Mouse (Mus musculus): ENCODE measurements at regions not wholly inside any gene's neighbourhood (a gene's known extent, or its start where the extent isn't known, plus 50 kb on each side); places are given as distances from the start of the nearest gene placed in this dataset.

DNA sequence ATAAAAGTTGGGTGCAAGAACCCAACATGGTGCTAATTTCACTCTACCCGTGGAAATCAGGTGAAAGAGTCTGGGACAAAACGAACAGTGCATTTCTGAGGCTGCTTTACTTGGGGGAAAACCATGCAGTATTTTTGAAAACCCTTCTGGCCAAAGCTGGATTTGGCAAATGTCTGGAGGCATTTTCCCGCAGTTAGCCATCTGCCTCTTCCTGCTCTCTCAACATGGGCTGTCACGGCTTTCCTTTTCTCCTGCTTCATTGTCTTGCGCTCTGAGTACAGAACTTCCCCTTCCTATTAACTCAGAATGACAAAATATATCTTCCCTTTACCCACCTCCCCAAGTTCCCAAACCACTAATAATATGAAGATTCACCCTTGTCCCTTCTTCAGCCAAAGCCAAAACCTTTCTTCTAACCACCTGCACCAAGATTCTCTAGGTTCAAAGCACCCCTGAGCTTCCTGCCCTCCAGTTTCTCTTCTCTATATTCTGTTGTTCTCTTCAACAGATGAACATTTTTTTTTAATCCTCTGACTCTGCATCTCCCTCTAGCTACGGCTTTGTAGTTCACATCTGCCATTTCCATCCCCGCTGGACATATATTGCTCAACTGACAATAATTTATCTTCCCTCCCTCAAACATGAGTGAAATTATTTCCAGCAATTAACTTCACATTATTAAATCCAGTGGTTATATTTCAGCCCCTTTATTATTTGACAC is 57.5 kb upstream of the 4930583I09Rik start:
- Histone ChIP-seq H3K4me3 (ENCODE audit: insufficient read depth, low read depth, low read length) (no peak overlapping the region), H3K27me3 (ENCODE audit: control insufficient read depth, insufficient read depth, low read length) (no peaks in the 10 kb centered on the region), H3K9ac (ENCODE audit: low read depth, low read length) (no peak overlapping the region), H3K4me1 (ENCODE audit: control insufficient read depth, insufficient read depth, low read length) (no peaks in the 10 kb centered on the region), H3K79me2 (ENCODE audit: control insufficient read depth, insufficient read depth, low read length) (no peaks in the 10 kb centered on the region), H3K27ac (replicated peaks; ENCODE audit: insufficient read depth, low read depth, low read length) (no peak overlapping the region), H3K36me3 (ENCODE audit: control insufficient read depth, insufficient read depth, low read length) (no peaks in the 10 kb centered on the region)
- WGBS, result 77% methylated on average over 7 of the region's 7 CpGs
- DNase-seq (ENCODE audit: extremely low read depth, low read depth, low spot score), result no peak
- no peak for TF ChIP-seq CTCF (IDR thresholded peaks at IDR 0.05; ENCODE audit: low read depth, low read length)
- no peak for TF ChIP-seq POLR2A (IDR thresholded peaks at IDR 0.05; ENCODE audit: extremely low read depth, insufficient read depth, low read length)
